Mouse (Mus musculus) ES-E14 (cell line): ENCODE measurements around the gene Olfr2. TPM values are rescaled to one million over a fixed set of nuclear protein-coding genes. Genes with fewer than 3 reads are reported as not detected.

Experiments used
- DNase-seq: peaks from one replicate; pipeline ENCODE4 v3.0.0-alpha.2; 2013; ENCODE audit warnings: low read depth, low spot score
- H3K27ac ChIP-seq: 2 replicates; pipeline ENCODE4 v1.5.1; 2012; ENCODE audit warnings: low read depth, mild to moderate bottlenecking, low read length, moderate library complexity, mixed read lengths; ENCODE audit not compliant: poor library complexity, insufficient read depth, severe bottlenecking
- H3K36me3 ChIP-seq: 2 replicates; pipeline ENCODE4 v1.6.1; 2012; ENCODE audit warnings: mild to moderate bottlenecking, low read length, moderate library complexity, mixed read lengths; ENCODE audit not compliant: control insufficient read depth, poor library complexity, insufficient read depth, severe bottlenecking
- H3K4me1 ChIP-seq, 2 experiments: fragments of 150-350 bp in 1 of 2; sonication (generic) in 1 of 2; 2 replicates each; pipeline ENCODE4 v1.6.1; 2012; ENCODE audit warnings: low read length in 2 of 2, mild to moderate bottlenecking in 1 of 2, mixed read lengths in 1 of 2; ENCODE audit not compliant: control insufficient read depth in 2 of 2, insufficient read depth in 2 of 2, poor library complexity in 1 of 2
- H3K4me3 ChIP-seq, 2 experiments: fragments of 150-350 bp in 1 of 2; sonication (generic) in 1 of 2; 2 replicates each; pipeline ENCODE4 v1.5.1; 2012; ENCODE audit warnings: low read length in 2 of 2, low read depth in 1 of 2, mild to moderate bottlenecking in 1 of 2, mixed read lengths in 1 of 2; ENCODE audit not compliant: insufficient read depth in 1 of 2, poor library complexity in 1 of 2, severe bottlenecking in 1 of 2
- H3K9ac ChIP-seq: 2 replicates; pipeline ENCODE4 v1.6.1; 2012; ENCODE audit warnings: low read depth, mild to moderate bottlenecking, low read length, mixed read lengths; ENCODE audit not compliant: poor library complexity, insufficient read depth, severe bottlenecking
- H3K9me3 ChIP-seq: fragments of 150-350 bp; sonication (generic); 2 replicates; pipeline ENCODE4 v1.6.1; 2012; ENCODE audit warnings: low read depth, mild to moderate bottlenecking, low read length; ENCODE audit not compliant: control insufficient read depth, insufficient read depth
- CHD2 ChIP-seq: IDR thresholded peaks from 2 replicates; pipeline ENCODE4 v1.6.1; 2014; ENCODE audit warnings: mild to moderate bottlenecking, low read depth, low read length, inconsistent platforms
- HCFC1 ChIP-seq: IDR thresholded peaks from 2 replicates; pipeline ENCODE4 v1.6.1; 2012; ENCODE audit warnings: low read length, inconsistent platforms, borderline replicate concordance; ENCODE audit not compliant: insufficient read depth
- MAFK ChIP-seq: IDR thresholded peaks from 2 replicates; pipeline ENCODE4 v1.6.1; 2014; ENCODE audit warnings: mild to moderate bottlenecking, low read depth, low read length, inconsistent platforms; ENCODE audit not compliant: insufficient read depth
- ZC3H11A ChIP-seq: IDR thresholded peaks from 2 replicates; pipeline ENCODE4 v1.6.1; 2012; ENCODE audit warnings: low read depth, mild to moderate bottlenecking, inconsistent platforms, low read length, borderline replicate concordance
- ZNF384 ChIP-seq: IDR thresholded peaks from 2 replicates; pipeline ENCODE4 v1.6.1; 2012; ENCODE audit warnings: low read depth, low read length, inconsistent platforms
- in situ Hi-C, 2 experiments: fragments of 600-800 bp; cut with MboI; formaldehyde crosslinking; loops; one replicate each; pipeline ENCODE4 v1.15.1; 2025; ENCODE audit warnings: low sequenced_read_pairs in 2 of 2, inconsistent platforms in 1 of 2; ENCODE audit not compliant: unreplicated experiment in 2 of 2
- total RNA-seq: library from RNA; depleted of rRNA; stranded (reverse); fragments of 300-350 nt; gene quantifications from 2 replicates; pipeline ENCODE4 v1.2.3, GENCODE M21; 2012

The Olfr2 gene
- total RNA-seq, 1 experiment = not detected

DNA sequence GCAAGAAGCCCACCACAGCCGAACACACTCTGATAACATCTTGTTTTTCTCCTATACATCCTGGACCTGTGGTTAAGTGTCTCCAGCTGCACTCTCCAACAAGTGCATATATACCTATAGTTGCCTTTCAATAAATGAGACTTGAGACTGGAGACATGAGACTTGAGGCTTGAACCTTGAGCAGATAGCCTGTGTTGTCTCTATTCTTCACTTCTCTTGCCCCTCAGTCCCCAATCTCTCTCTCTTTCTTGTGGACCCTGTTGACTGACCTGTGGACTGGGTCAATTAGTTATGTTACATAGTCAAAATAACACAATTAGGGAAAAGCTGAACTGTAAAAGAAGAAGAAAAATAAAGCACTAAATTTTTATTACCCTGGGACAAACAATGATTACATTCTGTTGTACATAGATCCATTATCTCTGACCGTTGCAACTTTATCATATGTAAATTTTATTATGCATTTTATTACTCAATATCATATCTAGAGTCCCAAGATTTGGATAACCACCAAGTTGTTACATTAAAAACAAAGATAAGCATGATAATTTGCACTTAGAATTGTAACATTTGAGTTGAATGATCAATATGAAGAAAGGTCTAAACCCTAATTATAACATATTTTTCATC, 34.2 kb upstream of the Olfr2 start:
- in situ Hi-C loops = no loop called here
- no peak for TF ChIP-seq HCFC1
- no peak for TF ChIP-seq ZNF384
- no peak for TF ChIP-seq ZC3H11A
- TF ChIP-seq CHD2 = no peak
- TF ChIP-seq MAFK = no peak
- Histone ChIP-seq H3K27ac (no peak overlapping the region), H3K36me3 (no peaks in the 10 kb centered on the region), H3K9ac (no peak overlapping the region), H3K4me1 (no peaks in the 10 kb centered on the region), H3K9me3 (no peaks in the 10 kb centered on the region), H3K4me3 (no peak overlapping the region)
- DNase-seq = no peak

DNA sequence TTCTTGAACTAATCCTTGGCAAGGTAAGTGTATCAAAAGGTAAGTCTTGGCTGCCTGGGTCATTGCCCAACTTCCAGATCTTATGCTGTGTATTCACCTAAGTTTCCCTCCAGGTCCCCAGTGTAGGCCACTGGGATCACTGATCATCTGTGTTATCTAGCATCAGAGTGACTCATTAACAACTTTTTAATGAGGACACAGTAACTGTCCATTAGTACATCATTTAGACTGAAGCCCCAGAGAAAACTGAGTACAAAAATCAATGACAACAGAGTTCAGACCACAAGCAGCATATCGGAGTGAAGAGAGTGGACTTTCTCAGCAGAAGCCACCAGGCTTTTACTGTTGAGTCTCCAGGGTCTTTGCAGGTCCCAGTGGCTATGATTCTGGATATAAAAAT, 25.0 kb upstream of the Olfr2 start, which contains the start of gene Olfr713:
Gene Olfr713 (plus strand): TSS at position 301 of the 400 bp plus-strand sequence.
- H3K4me3 ChIP-seq = no peak within 1 kb of the TSS
- no peak within 1 kb of the TSS for H3K27ac ChIP-seq
- no peak for TF ChIP-seq CHD2
- TF ChIP-seq MAFK = no peak
- no peak for TF ChIP-seq ZC3H11A
- no peak for TF ChIP-seq ZNF384
- TF ChIP-seq HCFC1 = no peak
- no peak within 1 kb of the TSS for H3K9ac ChIP-seq
- no peaks in the 10 kb centered on the region for H3K4me1 ChIP-seq
- H3K36me3 ChIP-seq = no peaks in the 10 kb centered on the region
- in situ Hi-C loops = no loop called here
- no peaks in the 10 kb centered on the region for H3K9me3 ChIP-seq
- DNase-seq = no peak

DNA sequence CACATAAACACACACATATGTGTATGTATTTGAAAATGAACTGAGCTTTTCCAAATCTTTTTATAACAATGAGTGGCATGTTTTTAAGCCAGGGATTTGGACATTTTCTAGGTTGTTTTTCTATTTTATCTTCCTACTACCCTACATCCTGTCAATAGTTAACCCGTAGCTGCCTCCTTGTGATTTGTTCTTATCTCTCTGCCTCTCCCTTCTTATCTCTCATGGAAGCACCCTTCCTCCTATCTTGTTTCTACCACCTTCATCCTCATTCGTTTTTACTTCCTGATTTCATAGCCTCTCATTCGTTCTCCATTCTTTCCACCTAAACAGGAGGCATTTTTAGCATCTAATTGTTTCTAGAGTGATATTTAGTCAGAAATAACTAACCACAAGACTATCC, 1.7 kb downstream of the Olfr2 start:
- TF ChIP-seq ZNF384 (no peak), HCFC1 (no peak), MAFK (no peak), CHD2 (no peak), ZC3H11A (no peak)
- H3K27ac ChIP-seq = no peak overlapping the region
- in situ Hi-C loops = no loop called here
- H3K36me3 ChIP-seq = no peaks in the 10 kb centered on the region
- H3K9me3 ChIP-seq = no peaks in the 10 kb centered on the region
- no peak overlapping the region for H3K4me3 ChIP-seq
- H3K4me1 ChIP-seq = no peaks in the 10 kb centered on the region
- H3K9ac ChIP-seq = no peak overlapping the region
- DNase-seq = no peak

DNA sequence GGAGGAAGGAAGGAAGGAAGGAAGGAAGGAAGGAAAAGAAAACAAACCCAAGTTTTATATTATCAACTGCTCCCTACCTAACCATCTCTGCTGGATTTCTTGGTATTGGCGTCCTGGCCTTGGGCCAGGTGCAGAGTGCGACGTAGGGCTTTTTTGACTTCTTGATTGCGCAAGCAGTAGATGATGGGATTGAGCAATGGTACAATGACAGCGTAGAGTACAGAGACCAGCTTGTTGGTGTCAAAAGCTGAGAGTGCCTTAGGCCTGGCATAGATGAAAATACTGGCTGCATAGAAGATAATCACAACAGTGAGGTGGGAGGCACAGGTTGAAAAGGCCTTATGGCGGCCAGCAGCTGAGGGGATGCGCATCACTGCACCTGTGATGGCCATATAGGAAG, 5.1 kb downstream of the Olfr2 start:
- no peak overlapping the region for H3K4me3 ChIP-seq
- TF ChIP-seq HCFC1 (no peak), CHD2 (no peak), MAFK (no peak), ZC3H11A (no peak), ZNF384 (no peak)
- H3K9me3 ChIP-seq = no peaks in the 10 kb centered on the region
- DNase-seq = no peak
- no peaks in the 10 kb centered on the region for H3K4me1 ChIP-seq
- no peak overlapping the region for H3K27ac ChIP-seq
- in situ Hi-C loops = no loop called here
- no peak overlapping the region for H3K9ac ChIP-seq
- no peaks in the 10 kb centered on the region for H3K36me3 ChIP-seq
